Mouse (Mus musculus) liver, adult 2 months (tissue): ENCODE measurements at regions not wholly inside any gene's neighbourhood (a gene's known extent, or its start where the extent isn't known, plus 50 kb on each side); places are given as distances from the start of the nearest gene placed in this dataset.

Experiments
- DNase-seq: peaks from one replicate; pipeline ENCODE4 v3.0.0-alpha.2; 2011; ENCODE audit warnings: low read depth, low spot score; ENCODE audit errors: extremely low read depth
- H3K27ac ChIP-seq: fragments of 200-500 bp; replicated peaks from 2 replicates; pipeline ENCODE4 v1.5.1; 2012; ENCODE audit warnings: low read depth, mild to moderate bottlenecking, control low read depth, inconsistent platforms, low read length; ENCODE audit not compliant: insufficient read depth
- H3K27me3 ChIP-seq: fragments of 200-500 bp; 2 replicates; pipeline ENCODE4 v1.6.1; 2012; ENCODE audit warnings: mild to moderate bottlenecking, moderate library complexity, low read length, inconsistent platforms; ENCODE audit not compliant: control insufficient read depth, insufficient read depth
- H3K36me3 ChIP-seq: fragments of 200-500 bp; 2 replicates; pipeline ENCODE4 v1.6.1; 2012; ENCODE audit warnings: low read length, inconsistent platforms; ENCODE audit not compliant: control insufficient read depth, insufficient read depth
- H3K4me1 ChIP-seq: fragments of 200-500 bp; 2 replicates; pipeline ENCODE4 v1.6.1; 2011; ENCODE audit warnings: low read length; ENCODE audit not compliant: control insufficient read depth, insufficient read depth
- H3K4me3 ChIP-seq: fragments of 200-500 bp; 2 replicates; pipeline ENCODE4 v1.5.1; 2011; ENCODE audit warnings: low read depth, mild to moderate bottlenecking, control low read depth, low read length, moderate library complexity; ENCODE audit not compliant: insufficient read depth
- H3K79me2 ChIP-seq: fragments of 200-500 bp; 2 replicates; pipeline ENCODE4 v1.6.1; 2012; ENCODE audit warnings: inconsistent platforms, mild to moderate bottlenecking, low read length, moderate library complexity; ENCODE audit not compliant: control insufficient read depth, insufficient read depth
- H3K9ac ChIP-seq: fragments of 200-500 bp; 2 replicates; pipeline ENCODE4 v1.6.1; 2012; ENCODE audit warnings: low read depth, mild to moderate bottlenecking, control low read depth, inconsistent platforms, low read length
- CTCF ChIP-seq: fragments of 200-500 bp; IDR thresholded peaks from 2 replicates; pipeline ENCODE4 v1.5.1; 2011; ENCODE audit warnings: low read depth, low read length, control low read depth
- POLR2A ChIP-seq: fragments of 200-500 bp; IDR thresholded peaks from 2 replicates; pipeline ENCODE4 v1.6.1; 2011; ENCODE audit warnings: low read length, control low read depth; ENCODE audit not compliant: insufficient read depth; ENCODE audit errors: extremely low read depth
- WGBS: fragments of 180-500 bp; shearing (Covaris S2); methylation state at CpG from one replicate; pipeline ENCODE4 v1.1.7; 2018; 5-methylcytosine and 5-hydroxymethylcytosine counted together

- Histone ChIP-seq H3K79me2 (no peaks in the 10 kb centered on the region), H3K4me3 (no peak overlapping the region), H3K36me3 (no peaks in the 10 kb centered on the region), H3K27me3 (no peaks in the 10 kb centered on the region), H3K9ac (no peak overlapping the region), H3K4me1 (no peaks in the 10 kb centered on the region), H3K27ac (no peak overlapping the region)
- WGBS: 64% methylated on average over 1 of the region's 1 CpGs
- TF ChIP-seq POLR2A: no peak
- TF ChIP-seq CTCF: no peak
- DNase-seq: no peak
Observed at GRCm38 (mm10) chr10:15172558-15172957, 454.5 kb upstream of the Gje1 start.

GRCm38 (mm10) chr10:15140703-15141102, 422.7 kb upstream of the Gje1 start:
- Histone ChIP-seq H3K27me3 (no peaks in the 10 kb centered on the region), H3K79me2 (no peaks in the 10 kb centered on the region), H3K36me3 (no peaks in the 10 kb centered on the region), H3K4me3 (no peak overlapping the region), H3K9ac (no peak overlapping the region), H3K4me1 (no peaks in the 10 kb centered on the region), H3K27ac (no peak overlapping the region)
- no peak for DNase-seq
- TF ChIP-seq CTCF: no peak
- no peak for TF ChIP-seq POLR2A
- 49% methylated on average over 2 of the region's 2 CpGs for WGBS
